Comparison of ENCODE assay signal across 26 mouse cellular contexts in genomic region chr2:144174366-144175035, GRCm38 (mm10).
DNase-seq lines count a peak whose midpoint lies in the region; ATAC-seq and TF ChIP-seq lines count a peak whose summit lies in the region.
"Had no signal": no experiment of that assay in that cellular context is flagged by ENCODE, and none has a peak within 500 bp of the region (broad histone marks: within the 10 kb centered on the region; RNA-seq: fewer than 3 reads in every experiment).

No protein-coding gene starts in this region.

- no peak for TF ChIP-seq CTCF in liver, postnatal 0 days (IDR thresholded peaks at IDR 0.05; ENCODE audit: low read depth)

- WGBS in liver, postnatal 0 days (ENCODE audit: insufficient replicate concordance) = 66% methylated on average over 5 of the region's 5 CpGs

- no peak overlapping the region for H3K4me2 ChIP-seq in liver, postnatal 0 days (ENCODE audit: low read depth, low read length)
- H3K4me2 ChIP-seq: embryonic facial prominence, embryonic 15.5 days; forebrain, embryonic 15.5 days; heart, embryonic 15.5 days; hindbrain, embryonic 14.5 days; intestine, embryonic 15.5 days; limb, embryonic 13.5 days; liver, embryonic 13.5 days; lung, embryonic 15.5 days; midbrain, embryonic 13.5 days had no signal

- no peak overlapping the region for H3K4me3 ChIP-seq in liver, postnatal 0 days (ENCODE audit: low read depth, low read length)
- H3K4me3 ChIP-seq: embryonic facial prominence, embryonic 15.5 days; forebrain, embryonic 15.5 days; heart, embryonic 15.5 days; intestine, embryonic 15.5 days; layer of hippocampus, adult 2 months; limb, embryonic 13.5 days; liver, embryonic 13.5 days; lung, embryonic 15.5 days; midbrain, embryonic 13.5 days had no signal

- no peak overlapping the region for H3K9ac ChIP-seq in liver, postnatal 0 days (replicated peaks)
- H3K9ac ChIP-seq: embryonic facial prominence, embryonic 15.5 days; forebrain, embryonic 15.5 days; heart, embryonic 15.5 days; hindbrain, embryonic 14.5 days; intestine, embryonic 15.5 days; limb, embryonic 13.5 days; liver, embryonic 13.5 days; lung, embryonic 15.5 days; midbrain, embryonic 13.5 days had no signal

- no peaks in the 10 kb centered on the region for H3K27me3 ChIP-seq in liver, postnatal 0 days (ENCODE audit: insufficient read depth, low read length)
- H3K27me3 ChIP-seq: embryonic facial prominence, embryonic 15.5 days; forebrain, embryonic 15.5 days; heart, embryonic 15.5 days; intestine, embryonic 15.5 days; limb, embryonic 13.5 days; liver, embryonic 13.5 days; lung, embryonic 15.5 days; midbrain, embryonic 13.5 days had no signal

- no peaks in the 10 kb centered on the region for H3K9me3 ChIP-seq in liver, postnatal 0 days (ENCODE audit: low read length)
- H3K9me3 ChIP-seq: embryonic facial prominence, embryonic 15.5 days; forebrain, embryonic 15.5 days; heart, embryonic 15.5 days; intestine, embryonic 15.5 days; limb, embryonic 13.5 days; liver, embryonic 13.5 days; lung, embryonic 15.5 days; midbrain, embryonic 13.5 days had no signal

- ATAC-seq in liver, postnatal 0 days = no peak
- 0 out of 2 replicates have a peak, but pooled peaks have one; percentile 23 for ATAC-seq in megakaryocyte, adult 5-6 weeks (ENCODE audit: poor library complexity, severe bottlenecking)
- ATAC-seq: forebrain, embryonic 15.5 days; intestine, embryonic 15.5 days; midbrain, embryonic 13.5 days had no signal

- peak overlapping the region; percentile 51; the same call in 1 of the 2 replicates for H3K27ac ChIP-seq in liver, postnatal 0 days (ENCODE audit: low read depth)
- H3K27ac ChIP-seq: embryonic facial prominence, embryonic 15.5 days; forebrain, embryonic 15.5 days; heart, embryonic 15.5 days; hindbrain, embryonic 14.5 days; intestine, embryonic 15.5 days; layer of hippocampus, adult 2 months; limb, embryonic 13.5 days; liver, embryonic 13.5 days; lung, embryonic 15.5 days; midbrain, embryonic 13.5 days had no signal

- H3K36me3 ChIP-seq in liver, postnatal 0 days (replicated peaks; ENCODE audit: insufficient read depth, low read length) = no peaks in the 10 kb centered on the region
- H3K36me3 ChIP-seq: embryonic facial prominence, embryonic 15.5 days; forebrain, embryonic 15.5 days; heart, embryonic 15.5 days; intestine, embryonic 15.5 days; limb, embryonic 13.5 days; liver, embryonic 13.5 days; lung, embryonic 15.5 days; midbrain, embryonic 13.5 days had no signal

- no peak for DNase-seq in liver, postnatal 0 days
- DNase-seq in liver = no peak
- peak; percentile 55 for DNase-seq in MN1 (ENCODE audit: low spot score)
- DNase-seq in heart, postnatal 10 days = no peak
- no peak for DNase-seq in left cerebral cortex, adult 9 months (ENCODE audit: low spot score in 2 of 2)
- no peak for DNase-seq in urinary bladder, postnatal 10 days (ENCODE audit: low spot score)
- DNase-seq: adrenal gland, postnatal 36 days; cerebellum, adult 9-10 months; gastrocnemius, postnatal 36 days; heart, postnatal 4 days; kidney, adult 8-10 months; kidney, postnatal 14 days; liver, embryonic 13.5 days; lung, postnatal 4 days; right cerebral cortex, postnatal 14 days; spleen, adult 18-20 months had no signal

- H3K4me1 ChIP-seq in liver, postnatal 0 days (ENCODE audit: insufficient read depth) = peaks cover 43% of the 10 kb centered on the region
- H3K4me1 ChIP-seq: midbrain, embryonic 13.5 days had no signal

- no peak for TF ChIP-seq EP300 in liver, postnatal 0 days (IDR thresholded peaks at IDR 0.05; ENCODE audit: low read depth)

- intact Hi-C loops in heart, postnatal 10 days (cut with DNase I) = no loop called here
